Mouse (Mus musculus) thymus, postnatal 4 days (tissue): Measurements from ENCODE around the gene Rnf169.
"Not testable (repeated sequence)": the region's sequence is repeated elsewhere in the genome, so short reads cannot be mapped to it uniquely, and the experiment has no call there.

ENCODE experiments used
- DNase-seq: peaks from one replicate; pipeline ENCODE4 v3.0.0; 2021

The Rnf169 gene

DNA sequence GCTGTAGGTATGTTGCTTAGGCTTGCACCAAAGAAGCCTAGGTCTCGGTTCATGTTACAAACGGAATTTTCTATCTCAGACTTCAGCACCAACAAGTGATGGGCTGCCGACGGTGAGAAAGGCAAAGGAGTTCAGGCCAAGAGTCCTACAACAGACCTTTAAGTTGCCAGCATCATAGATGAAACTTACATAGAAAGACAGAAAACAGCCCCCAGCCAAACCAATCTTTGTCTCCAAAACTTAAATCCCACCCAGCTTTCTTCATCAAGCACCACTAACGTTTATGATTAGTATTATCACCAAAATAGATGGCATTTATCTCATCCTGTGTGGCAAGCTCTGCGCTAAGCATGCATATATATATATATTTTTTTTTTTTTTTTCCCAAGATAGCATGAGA lies 1.2 kb downstream of the Rnf169 start:
- no peak for DNase-seq

DNA sequence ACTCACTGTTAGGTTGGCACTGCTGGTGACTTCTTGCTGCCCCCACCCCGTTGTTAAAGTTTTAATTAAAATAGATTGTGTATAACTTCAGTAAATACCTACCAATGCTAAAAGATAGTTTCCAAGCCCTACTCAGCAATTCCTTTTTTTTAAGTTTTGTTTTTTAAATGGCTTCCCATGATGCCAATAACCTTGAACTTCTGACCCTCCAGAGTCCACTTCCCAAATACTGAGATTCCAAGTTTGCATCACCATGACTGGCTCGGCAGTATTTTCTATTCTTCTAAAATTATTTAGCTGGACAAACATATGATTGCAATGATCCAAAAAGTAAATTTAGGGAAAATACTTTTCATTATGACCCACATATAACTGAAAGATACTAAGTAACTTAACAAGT lies 2.2 kb downstream of the Rnf169 start:
- no peak for DNase-seq

DNA sequence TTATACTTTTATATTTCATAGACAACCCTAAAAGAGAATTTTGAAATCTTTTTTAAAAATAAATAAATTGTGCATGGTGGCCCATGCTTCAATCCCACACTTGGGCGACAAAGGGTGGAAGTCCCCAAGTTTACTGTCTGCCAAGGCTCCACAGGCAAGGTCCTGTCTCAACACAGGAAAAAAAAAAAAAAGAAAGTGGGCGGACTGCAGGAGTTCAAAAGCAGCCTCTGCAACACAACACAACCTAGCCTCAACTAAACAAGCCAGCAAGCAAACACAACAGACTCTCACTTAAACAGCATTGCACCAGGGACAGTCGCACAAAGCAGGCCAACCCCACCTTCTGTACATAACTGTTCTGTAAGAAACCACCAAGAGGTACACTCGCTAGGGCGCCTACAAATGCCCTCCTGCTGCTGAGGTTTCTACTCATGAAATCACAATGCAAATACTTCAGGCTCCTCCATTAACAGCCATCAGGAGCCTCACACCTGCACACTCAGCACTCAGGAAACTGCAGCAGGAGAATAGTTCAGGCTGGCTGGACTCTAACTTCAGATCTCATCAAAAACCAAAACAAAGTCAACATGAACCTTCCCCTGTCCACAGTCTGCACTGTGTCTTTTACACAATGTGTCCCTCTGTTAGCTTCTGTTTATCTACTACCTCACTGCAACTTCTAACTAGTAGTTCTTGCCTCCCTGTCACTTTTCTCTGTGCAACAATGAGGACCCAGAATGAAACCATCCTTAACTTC lies 4.3 kb downstream of the Rnf169 start:
- DNase-seq, result no peak

DNA sequence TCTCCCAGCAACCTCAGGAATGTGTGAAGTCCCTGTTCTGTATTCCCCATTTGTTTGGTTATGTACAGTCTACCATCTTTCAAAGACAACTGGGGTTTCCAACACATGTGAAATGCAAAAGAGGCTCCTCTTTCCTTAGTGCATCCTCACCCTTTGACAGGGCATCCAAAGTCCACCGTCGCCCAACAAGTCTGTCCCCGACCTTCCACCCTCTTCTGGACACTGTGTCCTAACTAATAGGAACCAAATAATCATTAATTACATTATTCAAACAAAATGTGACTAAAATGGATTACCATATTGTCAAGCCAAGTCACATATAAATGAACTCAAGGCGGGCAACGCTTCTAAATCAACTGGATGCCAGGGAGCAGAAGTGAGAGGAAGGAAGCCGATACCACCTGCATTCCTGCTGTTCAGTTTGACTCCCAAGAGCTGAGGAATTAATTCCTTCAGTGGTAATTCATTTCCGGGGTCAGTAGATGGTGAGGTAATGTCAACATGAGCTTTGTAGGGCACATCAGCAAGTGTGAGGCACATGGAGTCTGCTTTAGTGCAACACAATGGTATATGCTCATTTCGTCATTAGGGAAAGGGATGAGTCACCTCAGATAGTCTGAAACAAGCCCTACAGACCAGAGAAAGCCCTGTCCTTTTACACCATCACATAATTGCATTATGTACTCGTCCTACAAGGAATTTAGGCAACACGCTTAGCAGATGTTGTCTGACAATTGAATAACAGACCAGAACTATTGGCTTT lies 5.9 kb downstream of the Rnf169 start:
- DNase-seq, result no peak

DNA sequence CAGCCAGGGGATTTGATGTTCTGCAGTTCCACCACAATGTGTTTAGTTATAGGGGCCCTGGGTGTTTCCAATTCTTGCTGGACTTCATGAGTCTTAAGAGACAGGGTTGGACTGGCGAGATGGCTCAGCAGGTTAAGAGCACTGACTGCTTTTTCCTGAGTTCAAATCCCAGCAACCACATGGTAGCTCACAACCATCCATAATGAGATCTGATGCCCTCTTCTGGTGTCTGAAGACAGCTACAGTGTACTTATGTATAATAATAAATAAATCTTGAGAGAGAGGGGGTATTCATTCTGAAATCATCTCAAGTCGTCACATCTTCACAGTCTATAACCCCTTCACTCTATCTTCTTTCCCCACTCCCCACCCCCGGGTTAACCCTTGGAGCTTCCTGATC lies 7.3 kb downstream of the Rnf169 start:
- not testable (repeated sequence) for DNase-seq

DNA sequence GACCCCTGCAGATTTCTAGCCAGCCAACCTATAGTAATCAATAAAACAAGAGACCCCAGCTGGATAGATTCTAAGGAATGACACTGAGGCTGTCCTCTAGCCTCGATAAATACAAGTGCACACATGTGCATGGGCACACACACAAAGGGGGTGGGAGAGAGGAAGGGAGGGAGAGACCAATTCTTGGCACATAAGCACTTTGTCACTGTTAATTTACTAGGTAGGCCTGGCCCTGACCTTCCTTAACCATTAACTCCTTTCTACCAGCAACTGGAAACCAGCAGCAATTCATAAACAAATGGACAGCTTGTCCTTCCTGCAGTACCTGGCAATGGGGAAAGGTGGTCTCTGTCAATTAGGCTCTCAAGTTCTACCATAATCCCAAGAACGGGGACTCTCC lies 8.3 kb downstream of the Rnf169 start:
- no peak for DNase-seq

DNA sequence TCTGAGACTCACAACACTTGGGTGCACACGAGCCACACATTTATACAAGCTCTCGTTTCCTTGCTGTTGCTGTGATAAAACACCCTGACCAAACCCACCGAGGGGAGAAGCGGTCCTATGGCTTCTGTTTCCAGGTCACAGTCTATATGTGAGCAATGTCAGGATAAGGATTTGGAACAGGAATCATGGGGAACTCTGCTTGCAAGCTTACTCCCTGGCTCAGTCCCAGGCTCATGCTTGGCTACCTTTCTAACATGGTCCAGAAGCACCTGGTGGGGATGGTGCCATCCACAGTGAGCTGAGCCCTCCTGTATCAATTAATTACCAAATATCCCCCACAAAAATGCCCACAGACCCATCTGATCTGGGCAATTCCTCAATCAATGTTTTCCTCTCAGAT lies 11.1 kb downstream of the Rnf169 start:
- no peak for DNase-seq

DNA sequence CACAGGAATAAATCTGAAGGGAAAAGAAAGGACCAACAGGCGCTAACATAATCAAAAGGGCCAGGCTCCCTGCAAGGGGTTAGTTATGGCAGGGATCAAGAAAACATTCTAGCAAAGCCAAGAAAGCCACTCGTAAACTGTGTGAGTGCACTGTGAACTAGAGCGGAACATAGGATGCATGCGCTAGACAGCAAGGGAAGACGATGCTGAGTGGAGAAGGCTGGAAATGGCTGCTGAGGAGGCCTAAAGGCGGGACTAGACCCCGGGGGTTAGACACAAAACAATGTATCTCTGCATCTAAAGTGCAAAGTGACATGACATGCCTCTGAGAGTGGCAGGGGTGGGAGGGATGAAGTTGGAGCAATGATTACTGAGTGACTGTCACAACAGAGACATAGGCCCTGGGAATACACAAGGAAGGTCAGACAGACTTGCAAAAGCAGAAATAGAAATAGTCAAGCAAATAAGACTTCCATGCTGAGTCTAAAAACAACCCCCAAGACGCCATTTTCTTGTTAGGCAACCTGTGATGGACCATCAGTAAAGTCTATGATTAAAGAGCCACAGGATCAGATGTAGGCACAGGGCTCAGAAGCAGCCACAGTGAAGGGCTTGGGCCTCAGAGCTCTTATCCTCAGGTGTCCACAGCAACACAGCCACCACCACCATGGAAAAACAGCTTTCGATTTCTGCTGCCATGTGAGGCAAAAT lies 14.1 kb downstream of the Rnf169 start:
- DNase-seq, result no peak

DNA sequence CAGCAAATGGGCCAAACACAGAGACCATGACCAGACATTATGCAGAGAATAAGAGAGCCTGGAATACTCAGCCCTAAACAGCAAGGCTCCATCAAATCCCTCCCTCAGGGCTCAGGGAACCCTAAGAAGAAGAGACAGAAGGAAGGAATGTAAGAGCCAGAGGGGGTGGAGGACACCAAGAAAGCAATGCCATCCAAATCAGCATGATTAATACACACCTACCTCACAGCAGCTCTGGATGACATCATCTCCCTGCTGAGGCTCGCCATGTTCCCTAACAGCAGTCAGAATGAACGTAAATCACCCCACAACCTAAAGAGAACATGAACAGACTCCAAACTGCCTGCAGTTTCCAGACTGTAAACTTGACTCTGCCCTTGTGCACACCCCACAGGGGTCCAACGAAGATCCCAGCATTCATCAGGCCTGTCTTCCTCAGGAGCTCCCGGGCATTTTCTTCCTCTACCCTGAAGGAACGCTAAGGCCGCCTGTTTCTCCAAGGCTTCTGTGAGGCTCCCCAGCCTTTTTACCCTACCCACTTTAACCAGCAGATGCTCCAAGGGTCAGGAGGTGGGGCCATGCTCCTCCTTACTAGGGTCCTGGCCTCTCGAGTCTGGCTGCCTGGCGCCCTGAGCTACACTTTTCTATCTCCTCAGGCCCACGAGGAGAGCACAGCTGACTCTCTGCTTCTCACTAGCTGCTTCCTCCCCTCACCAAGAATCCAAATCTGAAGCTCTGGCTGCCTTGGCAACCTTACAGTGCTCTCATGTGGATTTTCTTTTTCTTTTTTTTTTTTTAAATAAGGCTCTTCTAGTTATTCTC lies 15.0 kb downstream of the Rnf169 start:
- no peak for DNase-seq

DNA sequence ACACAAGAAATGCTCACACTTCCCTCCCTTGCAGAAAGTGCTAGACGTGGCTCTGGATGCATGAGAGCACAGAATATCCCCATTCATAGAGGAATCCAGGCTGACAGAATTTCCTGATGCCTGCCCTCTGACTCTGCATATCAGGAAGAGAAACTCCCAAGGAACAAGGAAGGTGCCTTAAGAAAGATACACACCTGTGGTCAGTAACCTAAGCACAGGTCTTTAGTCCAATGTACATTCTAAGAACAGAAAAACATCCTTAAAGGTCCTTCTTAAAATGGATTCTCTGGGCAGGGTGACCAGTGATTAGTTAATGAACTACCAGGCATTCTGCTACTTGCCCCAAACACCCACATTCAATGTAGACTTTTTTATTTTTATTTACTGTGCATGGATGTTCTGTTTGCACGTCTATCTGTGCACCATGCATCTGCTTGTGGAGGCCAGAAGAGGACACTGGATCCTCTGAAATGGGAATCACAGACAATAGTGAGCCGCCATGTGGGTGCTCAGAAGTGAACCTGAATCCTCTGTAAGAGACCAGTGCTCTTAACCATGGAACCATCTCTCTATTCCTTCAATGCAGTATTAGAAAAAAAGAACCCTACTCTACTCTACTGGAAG lies 16.9 kb downstream of the Rnf169 start:
- peak; percentile 4 for DNase-seq

DNA sequence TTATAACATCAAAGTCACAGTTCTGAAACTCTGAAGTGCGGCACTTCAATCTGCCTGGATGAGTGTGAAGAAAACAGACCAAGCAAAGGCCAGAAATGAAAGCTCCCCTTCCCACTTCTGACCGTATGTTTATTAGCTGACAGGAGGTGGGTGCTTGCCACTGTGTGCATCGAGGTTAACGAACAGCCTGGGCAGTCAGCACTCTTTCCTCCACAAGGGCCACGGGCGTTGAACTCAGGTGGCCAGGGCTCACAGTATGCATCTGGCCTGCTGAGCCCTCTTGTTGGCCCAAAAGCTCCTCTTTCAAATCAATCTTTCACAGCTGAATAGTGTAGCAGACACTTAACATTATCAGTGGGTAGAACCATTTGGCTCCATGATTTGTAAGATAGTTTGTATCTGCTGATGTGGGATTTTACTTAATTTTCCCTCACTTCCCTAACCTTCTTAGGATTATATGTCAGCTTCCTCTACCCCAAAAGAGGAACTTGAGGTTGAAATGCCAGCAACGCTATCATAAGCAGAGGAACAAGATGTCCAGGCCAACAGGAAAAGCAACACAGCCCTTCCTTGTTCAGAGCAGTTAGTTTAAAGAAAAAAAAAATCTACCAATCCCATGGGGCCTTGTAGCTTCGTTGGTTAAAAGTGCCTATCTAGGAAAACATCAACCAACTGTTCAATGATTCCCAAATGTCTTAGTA lies 17.6 kb downstream of the Rnf169 start:
- peak; percentile 19 for DNase-seq

DNA sequence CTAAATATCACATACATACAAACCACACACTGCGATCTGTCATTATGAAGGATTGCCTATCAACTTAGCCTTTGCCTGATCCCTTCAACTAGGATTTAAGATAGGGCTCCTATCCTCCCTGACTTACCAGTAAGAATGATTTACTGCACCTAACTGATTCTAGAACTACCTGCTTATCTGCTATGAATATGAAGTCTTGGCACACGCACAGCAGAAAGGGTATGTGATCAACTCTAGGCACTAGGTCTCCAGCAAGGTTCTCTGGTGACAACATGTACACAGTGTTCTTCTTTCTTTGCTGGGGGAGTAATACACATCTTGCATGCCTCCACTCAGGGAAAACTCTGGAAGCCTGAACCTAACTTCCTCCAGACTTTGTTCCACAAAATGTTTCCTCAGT lies 18.7 kb downstream of the Rnf169 start:
- DNase-seq, result no peak

DNA sequence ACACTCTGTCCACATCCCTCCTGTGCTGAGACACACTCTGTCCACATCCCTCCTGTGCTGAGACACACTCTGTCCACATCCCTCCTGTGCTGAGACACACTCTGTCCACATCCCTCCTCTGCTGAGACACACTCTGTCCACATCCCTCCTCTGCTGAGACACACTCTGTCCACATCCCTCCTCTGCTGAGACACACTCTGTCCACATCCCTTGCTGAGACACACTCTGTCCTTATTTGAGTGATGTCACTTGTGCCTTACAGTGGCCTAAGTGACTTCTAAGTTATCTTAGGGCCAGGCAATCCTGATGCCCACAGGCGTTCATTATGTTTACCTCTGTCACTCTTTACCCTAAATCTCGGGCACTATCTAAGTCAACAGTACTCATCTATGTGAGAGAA lies 19.7 kb downstream of the Rnf169 start:
- peak; percentile 2 for DNase-seq

DNA sequence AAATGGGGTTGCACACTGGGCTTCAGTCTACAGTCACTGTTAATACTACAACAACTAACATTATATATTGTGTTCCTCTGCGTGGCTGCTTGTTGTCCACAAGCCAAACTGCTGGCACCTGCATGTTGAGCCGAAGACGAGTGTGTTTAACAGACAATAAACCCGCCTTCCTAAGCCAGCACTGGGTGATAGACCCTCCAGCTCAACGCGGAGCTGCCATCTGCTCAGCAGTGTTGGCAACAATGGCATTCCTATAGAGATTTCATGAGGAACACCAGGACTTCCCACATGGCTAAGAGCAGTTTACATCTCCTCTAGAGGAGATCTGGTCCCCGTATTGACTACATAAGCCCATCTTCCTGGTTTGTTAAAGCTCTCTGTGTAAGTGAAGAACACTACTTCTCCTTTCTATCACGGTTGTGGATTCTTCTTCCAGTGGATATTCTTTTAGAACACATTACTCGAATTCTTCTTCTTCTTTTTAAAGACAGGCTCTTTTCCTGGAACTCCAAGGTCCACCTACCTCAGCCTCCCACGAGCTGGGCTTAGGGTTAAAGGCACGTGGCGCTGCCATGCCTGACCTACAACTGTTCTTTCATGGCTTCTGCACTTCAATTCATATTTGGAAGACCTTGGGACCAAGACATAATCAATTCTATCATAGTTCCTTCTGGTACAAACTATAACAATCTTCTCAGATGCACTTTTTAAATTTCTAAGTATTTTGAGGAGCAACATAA lies 22.9 kb downstream of the Rnf169 start:
- DNase-seq, result no peak

DNA sequence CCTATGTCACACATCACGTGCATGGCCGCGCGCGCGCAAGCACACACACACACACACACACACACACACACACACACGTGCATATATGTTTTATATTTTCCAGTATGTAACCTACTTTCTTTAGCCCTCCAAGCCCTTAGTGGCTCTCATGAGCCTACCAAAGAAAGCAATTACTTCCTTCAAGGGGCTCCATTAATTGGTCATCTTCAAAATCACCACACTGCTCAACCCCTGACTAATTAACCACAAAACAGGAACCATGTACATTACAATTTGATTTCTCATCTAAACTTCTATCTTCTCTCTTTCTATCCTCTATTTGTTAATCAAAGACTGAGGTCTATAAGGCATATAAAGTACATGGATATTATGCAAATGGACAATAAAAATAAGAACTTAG lies 24.2 kb downstream of the Rnf169 start:
- DNase-seq, result no peak

DNA sequence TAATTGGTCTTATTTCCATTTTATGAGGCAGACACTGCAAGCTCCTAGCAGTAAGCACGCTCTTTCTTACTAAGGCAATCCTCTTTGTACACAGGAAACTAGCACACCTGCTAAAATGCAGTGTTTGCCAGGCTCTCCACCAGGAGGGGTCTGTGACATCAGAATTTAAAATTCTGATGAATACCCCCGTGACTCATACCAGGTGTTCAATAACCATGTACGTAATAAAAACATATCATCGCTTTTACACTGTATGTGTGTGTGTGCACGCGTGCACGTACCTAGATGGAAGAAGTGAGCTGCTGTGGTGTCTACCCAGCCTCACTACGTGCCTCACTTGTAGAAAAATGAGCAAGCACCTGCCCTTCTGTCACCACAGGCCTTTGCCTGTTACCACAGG lies 26.0 kb downstream of the Rnf169 start:
- DNase-seq, result peak; percentile 52

DNA sequence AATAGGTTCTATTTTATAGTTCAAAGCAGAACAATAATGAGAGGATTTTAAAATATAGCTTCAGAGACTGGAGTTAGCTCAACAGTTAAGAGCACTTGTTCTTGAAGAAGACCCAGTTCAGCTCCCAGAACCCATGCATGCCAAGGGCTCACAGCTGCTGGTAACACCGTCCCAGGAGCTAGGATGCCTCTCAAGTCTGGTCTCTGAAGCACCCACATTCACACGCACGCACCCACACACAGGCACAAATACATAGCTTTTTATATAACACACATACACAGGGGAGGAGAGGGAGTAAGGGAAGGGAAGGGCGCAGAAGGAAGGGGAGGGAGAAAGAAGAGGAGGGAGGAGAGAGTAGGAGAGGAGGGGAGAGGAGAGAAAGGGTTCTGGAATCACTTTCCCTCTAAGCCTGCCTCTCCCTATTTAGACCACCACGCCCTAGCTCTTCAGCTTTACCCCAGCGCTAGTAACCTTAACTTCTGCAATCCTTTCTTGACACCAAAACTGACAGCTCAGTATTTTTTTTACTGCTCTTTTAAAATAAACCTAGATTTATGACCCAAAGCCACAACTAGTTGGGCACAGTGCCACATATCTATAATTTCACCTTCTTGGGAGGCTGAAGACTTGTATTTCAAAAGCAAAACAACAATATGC lies 26.7 kb downstream of the Rnf169 start:
- peak; percentile 43 for DNase-seq

DNA sequence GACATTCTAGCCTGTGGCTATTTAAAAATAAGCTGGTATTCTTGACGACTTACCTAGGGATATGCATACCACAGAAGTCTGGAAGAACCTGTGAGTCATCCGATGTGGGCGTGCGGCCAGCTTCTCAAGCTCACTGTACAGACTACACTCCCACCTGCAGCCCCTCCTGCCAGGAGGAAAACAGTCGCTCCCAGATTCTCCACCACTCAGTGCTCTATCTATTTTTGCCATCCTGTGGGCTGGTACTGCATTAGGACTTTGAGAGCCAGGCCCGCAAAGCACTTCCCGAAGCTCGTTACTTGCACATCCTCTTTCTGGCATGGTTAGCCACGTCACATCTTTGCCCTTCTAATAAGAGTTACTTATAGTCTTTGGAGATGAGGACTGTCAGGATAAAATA lies 32.9 kb downstream of the Rnf169 start:
- DNase-seq, result peak; percentile 5

DNA sequence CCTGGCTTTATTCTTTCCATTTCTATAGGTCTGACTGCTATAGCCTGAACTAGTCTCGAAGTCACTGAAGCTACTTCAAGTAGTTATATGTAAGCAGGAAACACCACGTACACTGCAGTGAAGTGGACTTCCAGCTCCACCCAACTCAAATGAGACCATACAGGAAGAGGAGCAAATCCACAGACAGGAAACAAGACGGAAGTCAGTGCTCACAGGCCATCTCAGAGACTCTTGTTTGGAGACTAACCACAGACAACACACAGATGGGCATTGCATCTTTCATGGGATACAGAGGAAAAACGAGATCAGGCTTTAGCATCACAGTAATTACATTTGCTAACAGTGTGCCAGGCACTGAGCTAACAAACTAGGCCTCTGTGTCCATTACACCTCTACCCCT lies 33.9 kb downstream of the Rnf169 start:
- DNase-seq, result peak; percentile 3

DNA sequence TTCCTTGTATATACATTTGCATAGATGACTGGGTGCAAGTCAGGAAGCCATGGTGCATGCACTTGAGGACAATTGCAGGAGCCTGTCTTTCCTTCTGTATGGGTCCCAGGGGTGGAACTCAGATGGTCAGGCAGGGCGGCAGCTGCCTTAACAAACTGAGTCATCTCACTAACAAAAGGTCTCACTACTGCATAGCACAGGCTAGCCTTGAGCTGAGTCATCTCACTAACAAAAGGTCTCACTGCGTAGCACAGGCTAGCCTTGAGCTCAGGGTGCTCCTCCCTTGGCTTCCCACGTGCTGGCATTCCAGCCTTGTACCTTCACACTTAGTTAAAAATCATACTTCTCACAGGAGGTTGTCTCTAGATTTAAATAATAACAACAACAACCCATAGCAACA lies 34.3 kb downstream of the Rnf169 start:
- DNase-seq, result peak; percentile 1

DNA sequence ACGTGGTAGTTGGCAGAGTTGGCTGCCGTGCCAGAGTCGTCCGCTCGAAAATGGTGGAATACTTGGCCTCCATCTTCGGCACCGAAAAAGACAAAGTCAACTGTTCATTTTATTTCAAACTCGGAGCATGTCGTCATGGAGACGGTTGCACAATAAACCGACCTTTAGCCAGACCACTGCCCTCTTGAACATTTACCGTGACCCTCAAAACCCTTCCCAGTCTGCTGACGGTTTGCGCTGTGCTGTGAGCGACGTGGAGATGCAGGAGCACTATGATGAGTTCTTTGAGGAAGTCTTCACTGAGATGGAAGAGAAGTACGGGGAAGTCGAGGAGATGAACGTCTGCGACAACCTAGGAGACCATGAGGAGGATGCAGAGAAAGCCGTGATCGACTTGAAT lies 35.2 kb downstream of the Rnf169 start:
- not testable (repeated sequence) for DNase-seq
